Mouse (Mus musculus): ENCODE results near the gene Clic4. TPM values are rescaled to one million over a fixed set of nuclear protein-coding genes. Genes with fewer than 3 reads are reported as not detected.

The Clic4 gene
- polyA plus RNA-seq, 1 experiment from 2014 or later, result 211 TPM

GRCm38 (mm10) chr4:135204666-135205065, 67.9 kb downstream of the Clic4 start:
- Histone ChIP-seq H3K4me2 (replicated peaks; ENCODE audit: low read depth, low read length) (no peak overlapping the region), H3K9me3 (ENCODE audit: low read length) (no peaks in the 10 kb centered on the region), H3K4me3 (ENCODE audit: low read depth, low read length) (no peak overlapping the region), H3K4me1 (ENCODE audit: insufficient read depth, low read depth, low read length) (no peaks in the 10 kb centered on the region), H3K27ac (ENCODE audit: low read length) (no peak overlapping the region), H3K36me3 (ENCODE audit: insufficient read depth, low read length) (no peaks in the 10 kb centered on the region), H3K27me3 (replicated peaks; ENCODE audit: insufficient read depth, low read length) (no peaks in the 10 kb centered on the region; the same call in 1 of the 2 replicates), H3K9ac (replicated peaks; ENCODE audit: low read depth) (no peak overlapping the region)
- ATAC-seq (no peak), DNase-seq (ENCODE audit: low spot score) (no peak)
- no peak for TF ChIP-seq CTCF (IDR thresholded peaks at IDR 0.05)
- TF ChIP-seq EP300 (IDR thresholded peaks at IDR 0.05), result no peak
- WGBS, result 52% methylated on average over 5 of the region's 5 CpGs

GRCm38 (mm10) chr4:135203806-135204560, 68.6 kb downstream of the Clic4 start:
- H3K27ac ChIP-seq (ENCODE audit: low read length), result no peak overlapping the region
- H3K27me3 ChIP-seq (replicated peaks; ENCODE audit: insufficient read depth, low read length), result no peaks in the 10 kb centered on the region; the same call in 1 of the 2 replicates
- no peaks in the 10 kb centered on the region for H3K9me3 ChIP-seq (ENCODE audit: low read length)
- peak; percentile 36 for ATAC-seq
- no peaks in the 10 kb centered on the region for H3K4me1 ChIP-seq (ENCODE audit: insufficient read depth, low read depth, low read length)
- TF ChIP-seq CTCF (IDR thresholded peaks at IDR 0.05), result no peak
- no peak for TF ChIP-seq EP300 (IDR thresholded peaks at IDR 0.05)
- H3K4me3 ChIP-seq (ENCODE audit: low read depth, low read length), result peak overlapping the region; percentile 29
- 9% methylated on average over 17 of the region's 17 CpGs for WGBS
- H3K9ac ChIP-seq (replicated peaks; ENCODE audit: low read depth), result no peak overlapping the region
- DNase-seq (ENCODE audit: low spot score), result no peak
- H3K36me3 ChIP-seq (ENCODE audit: insufficient read depth, low read length), result no peaks in the 10 kb centered on the region
- peak overlapping the region; percentile 62 for H3K4me2 ChIP-seq (replicated peaks; ENCODE audit: low read depth, low read length)

DNA sequence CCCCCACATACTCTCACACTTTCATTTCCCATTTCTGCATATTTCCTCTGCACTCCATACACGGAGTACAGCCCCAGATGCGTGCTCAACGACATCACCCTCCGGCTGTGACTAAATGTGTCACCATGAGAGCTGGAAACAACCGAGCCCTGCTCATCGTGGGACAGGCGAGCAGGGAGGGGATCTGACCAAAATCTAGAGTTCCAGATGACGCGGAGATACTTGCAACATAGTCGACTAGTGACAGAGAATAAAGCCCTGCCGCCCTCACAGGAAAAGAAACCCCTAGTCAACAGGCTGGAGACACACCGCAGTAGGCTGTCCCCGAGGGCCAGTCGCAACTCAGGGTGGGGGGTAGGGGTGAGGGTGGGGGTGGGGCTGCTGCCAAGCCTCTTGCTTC, 69.3 kb downstream of the Clic4 start:
- DNase-seq (ENCODE audit: low spot score) (peak; percentile 82), ATAC-seq (peak; percentile 72)
- 0 out of 2 replicates have a peak overlapping the region, but pooled peaks have one; percentile 27 for H3K9ac ChIP-seq (replicated peaks; ENCODE audit: low read depth)
- 2% methylated on average over 14 of the region's 14 CpGs for WGBS
- no peaks in the 10 kb centered on the region for H3K4me1 ChIP-seq (ENCODE audit: insufficient read depth, low read depth, low read length)
- peak overlapping the region; percentile 62 for H3K4me2 ChIP-seq (replicated peaks; ENCODE audit: low read depth, low read length)
- peak overlapping the region; percentile 29 for H3K4me3 ChIP-seq (ENCODE audit: low read depth, low read length)
- no peaks in the 10 kb centered on the region for H3K36me3 ChIP-seq (ENCODE audit: insufficient read depth, low read length)
- TF ChIP-seq EP300 (IDR thresholded peaks at IDR 0.05) (no peak), CTCF (IDR thresholded peaks at IDR 0.05) (no peak)
- H3K9me3 ChIP-seq (ENCODE audit: low read length), result no peaks in the 10 kb centered on the region
- no peaks in the 10 kb centered on the region; the same call in 1 of the 2 replicates for H3K27me3 ChIP-seq (replicated peaks; ENCODE audit: insufficient read depth, low read length)
- H3K27ac ChIP-seq (ENCODE audit: low read length), result no peak overlapping the region

DNA sequence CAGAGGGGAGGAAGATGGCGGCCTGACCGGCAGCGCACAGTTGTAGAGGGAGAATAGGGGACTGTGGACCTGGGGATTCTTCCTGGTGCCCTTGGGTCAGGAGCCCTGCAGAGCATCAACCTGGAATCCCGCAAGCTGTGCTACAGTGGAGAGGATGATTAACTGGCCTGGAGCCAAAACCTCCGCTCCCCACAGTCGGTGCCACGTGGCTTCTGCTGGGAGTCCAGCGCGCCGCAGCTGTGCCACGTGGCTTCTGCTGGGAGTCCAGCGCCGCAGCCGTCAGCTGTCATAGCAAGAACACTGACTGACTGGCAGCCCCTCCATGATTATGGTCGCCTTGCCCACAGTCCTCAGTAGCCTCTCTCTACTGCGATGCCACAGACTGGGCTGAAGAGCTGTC, 70.8 kb downstream of the Clic4 start:
- Histone ChIP-seq H3K27me3 (replicated peaks; ENCODE audit: insufficient read depth, low read length) (no peaks in the 10 kb centered on the region; the same call in 1 of the 2 replicates), H3K36me3 (ENCODE audit: insufficient read depth, low read length) (no peaks in the 10 kb centered on the region), H3K4me3 (ENCODE audit: low read depth, low read length) (no peak overlapping the region), H3K9me3 (ENCODE audit: low read length) (no peaks in the 10 kb centered on the region), H3K4me2 (replicated peaks; ENCODE audit: low read depth, low read length) (no peak overlapping the region), H3K9ac (replicated peaks; ENCODE audit: low read depth) (no peak overlapping the region), H3K4me1 (ENCODE audit: insufficient read depth, low read depth, low read length) (no peaks in the 10 kb centered on the region), H3K27ac (ENCODE audit: low read length) (no peak overlapping the region)
- no peak for TF ChIP-seq EP300 (IDR thresholded peaks at IDR 0.05)
- TF ChIP-seq CTCF (IDR thresholded peaks at IDR 0.05), result no peak
- 67% methylated on average over 16 of the region's 16 CpGs for WGBS
- ATAC-seq (no peak), DNase-seq (ENCODE audit: low spot score) (no peak)

DNA sequence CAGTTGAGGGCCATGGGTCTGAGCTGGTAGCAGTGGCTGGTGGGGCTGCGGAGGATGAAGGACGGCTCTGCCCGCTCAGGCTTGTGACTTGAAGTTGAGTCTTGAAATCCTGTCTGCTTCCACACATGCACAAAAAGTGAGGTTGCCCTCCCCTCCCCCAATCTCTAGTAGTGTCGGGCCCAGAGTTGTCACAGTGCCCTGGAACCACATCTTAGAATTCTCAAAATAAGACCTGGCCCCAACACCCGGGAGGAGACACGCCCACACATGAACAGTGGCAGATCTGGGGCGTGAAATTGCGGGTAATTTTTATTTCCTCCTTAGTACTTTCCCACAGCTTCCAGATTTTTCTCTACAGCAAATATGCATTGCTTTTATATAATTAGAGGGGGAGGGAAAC, 74.8 kb downstream of the Clic4 start:
- Histone ChIP-seq H3K36me3 (ENCODE audit: insufficient read depth, low read length) (no peaks in the 10 kb centered on the region), H3K9ac (replicated peaks; ENCODE audit: low read depth) (no peak overlapping the region), H3K4me3 (ENCODE audit: low read depth, low read length) (no peak overlapping the region), H3K9me3 (ENCODE audit: low read length) (no peaks in the 10 kb centered on the region), H3K27me3 (replicated peaks; ENCODE audit: insufficient read depth, low read length) (no peaks in the 10 kb centered on the region), H3K27ac (ENCODE audit: low read length) (no peak overlapping the region), H3K4me2 (replicated peaks; ENCODE audit: low read depth, low read length) (no peak overlapping the region), H3K4me1 (ENCODE audit: insufficient read depth, low read depth, low read length) (no peaks in the 10 kb centered on the region)
- no peak for ATAC-seq
- 71% methylated on average over 8 of the region's 8 CpGs for WGBS
- DNase-seq (ENCODE audit: low spot score), result no peak
- TF ChIP-seq CTCF (IDR thresholded peaks at IDR 0.05) (no peak), EP300 (IDR thresholded peaks at IDR 0.05) (no peak)

DNA sequence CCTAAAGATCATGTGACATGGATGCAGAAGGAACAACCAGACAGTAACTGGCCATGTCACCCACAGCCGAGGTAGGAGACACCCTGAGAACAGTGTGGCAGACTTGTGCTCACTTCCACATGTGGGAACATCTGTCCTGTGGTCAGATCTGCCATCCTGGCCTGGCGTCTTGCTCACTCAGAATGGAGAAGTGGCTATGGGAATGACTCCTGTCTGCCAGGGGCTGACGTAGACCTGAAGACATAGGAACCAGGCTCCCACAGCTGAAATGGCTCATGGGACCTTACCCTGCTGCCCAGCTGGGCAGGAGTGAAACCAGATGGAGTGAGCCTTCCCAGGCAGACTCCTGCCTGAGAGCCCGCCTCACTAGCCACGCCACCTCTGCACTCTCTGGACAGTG, 79.8 kb downstream of the Clic4 start:
- H3K9ac ChIP-seq (replicated peaks; ENCODE audit: low read depth), result no peak overlapping the region
- ATAC-seq, result no peak
- 59% methylated on average over 5 of the region's 5 CpGs for WGBS
- no peak overlapping the region for H3K27ac ChIP-seq (ENCODE audit: low read length)
- no peaks in the 10 kb centered on the region for H3K27me3 ChIP-seq (replicated peaks; ENCODE audit: insufficient read depth, low read length)
- H3K9me3 ChIP-seq (ENCODE audit: low read length), result no peaks in the 10 kb centered on the region
- H3K4me1 ChIP-seq (ENCODE audit: insufficient read depth, low read depth, low read length), result no peaks in the 10 kb centered on the region
- TF ChIP-seq CTCF (IDR thresholded peaks at IDR 0.05) (no peak), EP300 (IDR thresholded peaks at IDR 0.05) (no peak)
- H3K4me2 ChIP-seq (replicated peaks; ENCODE audit: low read depth, low read length), result no peak overlapping the region
- H3K36me3 ChIP-seq (ENCODE audit: insufficient read depth, low read length), result no peaks in the 10 kb centered on the region
- peak; percentile 33 for DNase-seq (ENCODE audit: low spot score)
- no peak overlapping the region for H3K4me3 ChIP-seq (ENCODE audit: low read depth, low read length)
